Comparison of ENCODE assay signal across 7 mouse cellular contexts in the genomic region with DNA sequence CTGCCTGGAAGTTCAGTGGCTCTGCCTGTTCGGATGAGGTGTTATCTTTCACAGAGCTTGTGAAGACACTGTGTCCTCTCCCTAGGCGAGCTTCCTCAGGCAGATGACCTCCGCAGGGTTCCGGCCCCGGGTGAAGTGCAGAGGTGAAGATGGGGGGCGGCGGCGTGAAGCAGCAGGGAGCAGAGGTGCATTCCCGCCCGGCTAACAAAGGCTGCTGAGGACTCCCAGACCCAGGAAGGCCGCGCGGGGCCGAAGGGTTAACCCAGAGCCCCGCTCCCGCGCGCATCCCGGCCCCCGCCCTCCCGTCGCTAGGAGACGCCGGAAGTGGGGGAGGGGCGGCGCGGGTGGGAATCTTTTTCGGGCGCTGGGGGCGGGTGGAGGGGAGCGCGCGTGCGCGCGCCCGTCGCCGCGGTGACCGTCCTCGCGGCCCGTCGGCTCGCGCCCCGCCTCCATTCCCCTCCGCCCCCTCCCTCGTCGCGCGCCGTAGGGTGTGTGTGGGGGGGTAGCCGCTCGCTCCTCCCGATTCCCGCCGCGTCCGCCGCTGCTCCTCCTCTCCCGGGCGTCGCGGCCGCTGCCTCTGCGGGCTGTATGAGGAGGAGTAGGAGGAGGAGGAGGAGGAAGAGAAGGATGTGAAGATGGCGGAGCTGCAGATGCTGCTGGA. TPM values are rescaled to one million over a fixed set of nuclear protein-coding genes. Genes with fewer than 3 reads are reported as not detected.
DNase-seq lines count a peak whose midpoint lies in the region; ATAC-seq and TF ChIP-seq lines count a peak whose summit lies in the region.

TSS of gene Abi2 (plus strand) at position 452 of the 661 bp plus-strand sequence.

- no peak for TF ChIP-seq CTCF in intestine, postnatal 0 days (IDR thresholded peaks at IDR 0.05; ENCODE audit: low read depth)

- intact Hi-C loops in left cerebral cortex, postnatal 36 days (cut with DNase I) = loop anchor here (1.0 to 10.0 kb wide), 3 partner anchors 66 to 456 kb away; partner anchors contain the start of gene Cyp20a1

- WGBS in intestine, postnatal 0 days = under 1% methylated on average over 25 of the region's 69 CpGs
- WGBS in midbrain, embryonic 10.5 days = 0% methylated on average over 56 of the region's 69 CpGs

- H3K27me3 ChIP-seq in intestine, postnatal 0 days (replicated peaks; ENCODE audit: control insufficient read depth, insufficient read depth, low read length) = no peaks in the 10 kb centered on the region
- no peaks in the 10 kb centered on the region for H3K27me3 ChIP-seq in midbrain, embryonic 10.5 days (ENCODE audit: low read depth, poor library complexity, severe bottlenecking)

- DNase-seq in adrenal gland, postnatal 10 days = peak; percentile 96
- peak; percentile 97 for DNase-seq in embryo, embryonic 9.5 days (ENCODE audit: extremely low spot score)
- peak; percentile 91 to 93 for DNase-seq in left cerebral cortex, postnatal 36 days (ENCODE audit: low spot score in 2 of 2)
- DNase-seq in midbrain, embryonic 10.5 days (ENCODE audit: low spot score) = peak; percentile 94
- peak; percentile 100 for DNase-seq in right cerebral cortex, postnatal 4 days

- H3K9me3 ChIP-seq in intestine, postnatal 0 days (ENCODE audit: control insufficient read depth) = no peaks in the 10 kb centered on the region
- no peaks in the 10 kb centered on the region for H3K9me3 ChIP-seq in midbrain, embryonic 10.5 days (replicated peaks)

- H3K4me2 ChIP-seq in intestine, postnatal 0 days (replicated peaks; ENCODE audit: low read depth) = peak within 1 kb of the TSS; percentile 99

- H3K4me1 ChIP-seq in intestine, postnatal 0 days (replicated peaks; ENCODE audit: control insufficient read depth, insufficient read depth, low read length) = no peaks in the 10 kb centered on the region
- H3K4me1 ChIP-seq in midbrain, embryonic 10.5 days = peaks cover 41% of the 10 kb centered on the region

- peak within 1 kb of the TSS; percentile 93 for H3K4me3 ChIP-seq in intestine, postnatal 0 days (ENCODE audit: low read depth, low read length)
- H3K4me3 ChIP-seq in midbrain, embryonic 10.5 days = peak within 1 kb of the TSS; percentile 95

- ATAC-seq in granulocyte monocyte progenitor cell, adult 5-6 weeks (replicated peaks; ENCODE audit: poor library complexity, severe bottlenecking) = peak; percentile 94
- ATAC-seq in intestine, postnatal 0 days = peak; percentile 86

- peak within 1 kb of the TSS; percentile 73 for H3K9ac ChIP-seq in intestine, postnatal 0 days (ENCODE audit: low read depth, low read length)

- H3K27ac ChIP-seq in intestine, postnatal 0 days (ENCODE audit: low read depth, low read length) = peak within 1 kb of the TSS; percentile 70
- H3K27ac ChIP-seq in midbrain, embryonic 10.5 days (replicated peaks) = peak within 1 kb of the TSS; percentile 99

- no peaks in the 10 kb centered on the region for H3K36me3 ChIP-seq in intestine, postnatal 0 days (ENCODE audit: control insufficient read depth, insufficient read depth)
- H3K36me3 ChIP-seq in midbrain, embryonic 10.5 days = peaks cover 2% of the 10 kb centered on the region; the same call in 1 of the 2 replicates

RNA-seq across cellular contexts. Expression of gene Abi2, which starts in this region (rescaled TPM):
- total RNA-seq in adrenal gland, postnatal 10 days (2021) = 10 to 100 TPM; 30.0 to 32.0 TPM
- total RNA-seq in granulocyte monocyte progenitor cell, adult 5-6 weeks (2014; fragmentation: Nextera tagmentation) = 18.6 and 22.6 TPM in 2 replicates
- total RNA-seq in granulocyte monocyte progenitor cell, adult 5-6 weeks (2017) = 11.3 and 17.6 TPM in 2 replicates
- polyA plus RNA-seq in intestine, postnatal 0 days (2015; fragmentation: Nextera tagmentation; extraction: Ambion mirVana) = 8.7 TPM in 2 replicates
- total RNA-seq in left cerebral cortex, postnatal 36 days (2021) = 100 to 1,000 TPM; 362 to 373 TPM
- polyA plus RNA-seq in midbrain, embryonic 10.5 days (2016; fragmentation: Nextera tagmentation; extraction: Ambion mirVana) = 52.4 and 63.8 TPM in 2 replicates

Comparison
In these comparisons a context has a peak if more than half of its experiments do, and no peak if none do; other contexts are left out.
1. Peak in every context shown above with its lines: DNase-seq, ATAC-seq, H3K4me3 ChIP-seq and H3K27ac ChIP-seq.
2. RNA of gene Abi2 (total RNA-seq): 362 to 373 TPM in left cerebral cortex, postnatal 36 days; 30.0 to 32.0 TPM in adrenal gland, postnatal 10 days and 11.3 to 22.6 TPM in granulocyte monocyte progenitor cell, adult 5-6 weeks; every median in the first group is over 10 times any median in the second.